Mouse (Mus musculus): ENCODE data around the gene Prrt3. TPM values are rescaled to one million over a fixed set of nuclear protein-coding genes. Genes with fewer than 3 reads are reported as not detected.

Gene Prrt3
- polyA plus RNA-seq, 1 experiment from 2014 or later = 12.8 TPM

DNA sequence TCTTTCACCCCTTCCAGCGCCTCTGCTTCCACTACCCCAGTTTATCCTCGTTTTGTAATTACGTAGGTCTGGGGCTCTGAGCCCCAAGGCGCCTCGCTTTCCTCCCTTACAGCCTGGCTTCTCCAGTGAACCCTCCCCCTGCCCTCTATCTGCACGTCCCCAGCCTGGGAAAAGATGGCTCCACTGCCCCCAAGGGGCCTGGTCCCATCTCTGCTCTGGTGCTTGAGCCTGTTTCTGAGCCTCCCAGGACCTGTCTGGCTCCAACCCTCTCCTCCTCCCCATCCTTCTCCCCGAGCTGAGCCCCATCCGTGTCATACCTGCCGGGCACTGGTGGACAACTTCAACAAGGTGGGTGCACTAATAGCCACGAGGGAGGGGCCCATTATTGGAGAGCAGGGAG is 18.0 kb downstream of the Prrt3 start:
- H3K36me3 ChIP-seq = peaks cover 9% of the 10 kb centered on the region
- H3K27me3 ChIP-seq (replicated peaks) = no peaks in the 10 kb centered on the region; the same call in 1 of the 2 replicates
- peak overlapping the region; percentile 55 for H3K4me3 ChIP-seq (replicated peaks)
- WGBS = 8% methylated on average over 10 of the region's 10 CpGs
- ATAC-seq (ENCODE audit: low FRiP score) = peak; percentile 55
- H3K9ac ChIP-seq (replicated peaks) = peak overlapping the region; percentile 89
- peak overlapping the region; percentile 78 for H3K4me2 ChIP-seq
- H3K27ac ChIP-seq (replicated peaks) = peak overlapping the region; percentile 90
- H3K9me3 ChIP-seq (replicated peaks) = no peaks in the 10 kb centered on the region
- H3K4me1 ChIP-seq = peaks cover 50% of the 10 kb centered on the region

GRCm38 (mm10) chr6:113483100-113483615 is 18.6 kb downstream of the Prrt3 start, which contains the start of gene Creld1:
TSS of gene Creld1 (plus strand) at chr6:113483297.
- WGBS = under 1% methylated on average over 26 of the region's 26 CpGs
- peak; percentile 97 for ATAC-seq (ENCODE audit: low FRiP score)
- peak within 1 kb of the TSS; percentile 78 for H3K4me2 ChIP-seq
- H3K4me1 ChIP-seq = peaks cover 46% of the 10 kb centered on the region
- H3K27me3 ChIP-seq (replicated peaks) = no peaks in the 10 kb centered on the region; the same call in 1 of the 2 replicates
- H3K4me3 ChIP-seq (replicated peaks) = peak within 1 kb of the TSS; percentile 55
- H3K9me3 ChIP-seq (replicated peaks) = no peaks in the 10 kb centered on the region
- H3K36me3 ChIP-seq = peaks cover 3% of the 10 kb centered on the region; the same call in 1 of the 2 replicates
- H3K9ac ChIP-seq (replicated peaks) = peak within 1 kb of the TSS; percentile 89
- H3K27ac ChIP-seq (replicated peaks) = peak within 1 kb of the TSS; percentile 90

DNA sequence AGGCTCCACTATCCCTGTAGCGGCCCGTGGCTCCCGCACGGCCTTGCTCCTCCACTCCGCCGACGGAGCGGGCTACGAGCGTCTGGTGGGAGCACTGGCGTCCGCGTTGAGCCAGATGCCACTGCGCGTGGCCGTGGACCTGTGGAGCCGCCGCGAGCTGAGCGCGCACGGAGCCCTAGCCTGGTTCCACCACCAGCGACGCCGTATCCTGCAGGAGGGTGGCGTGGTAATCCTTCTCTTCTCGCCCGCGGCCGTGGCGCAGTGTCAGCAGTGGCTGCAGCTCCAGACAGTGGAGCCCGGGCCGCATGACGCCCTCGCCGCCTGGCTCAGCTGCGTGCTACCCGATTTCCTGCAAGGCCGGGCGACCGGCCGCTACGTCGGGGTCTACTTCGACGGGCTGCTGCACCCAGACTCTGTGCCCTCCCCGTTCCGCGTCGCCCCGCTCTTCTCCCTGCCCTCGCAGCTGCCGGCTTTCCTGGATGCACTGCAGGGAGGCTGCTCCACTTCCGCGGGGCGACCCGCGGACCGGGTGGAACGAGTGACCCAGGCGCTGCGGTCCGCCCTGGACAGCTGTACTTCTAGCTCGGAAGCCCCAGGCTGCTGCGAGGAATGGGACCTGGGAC is 19.1 kb downstream of the Prrt3 start:
- peak; percentile 78 for ATAC-seq (ENCODE audit: low FRiP score)
- under 1% methylated on average over 65 of the region's 65 CpGs for WGBS

DNA sequence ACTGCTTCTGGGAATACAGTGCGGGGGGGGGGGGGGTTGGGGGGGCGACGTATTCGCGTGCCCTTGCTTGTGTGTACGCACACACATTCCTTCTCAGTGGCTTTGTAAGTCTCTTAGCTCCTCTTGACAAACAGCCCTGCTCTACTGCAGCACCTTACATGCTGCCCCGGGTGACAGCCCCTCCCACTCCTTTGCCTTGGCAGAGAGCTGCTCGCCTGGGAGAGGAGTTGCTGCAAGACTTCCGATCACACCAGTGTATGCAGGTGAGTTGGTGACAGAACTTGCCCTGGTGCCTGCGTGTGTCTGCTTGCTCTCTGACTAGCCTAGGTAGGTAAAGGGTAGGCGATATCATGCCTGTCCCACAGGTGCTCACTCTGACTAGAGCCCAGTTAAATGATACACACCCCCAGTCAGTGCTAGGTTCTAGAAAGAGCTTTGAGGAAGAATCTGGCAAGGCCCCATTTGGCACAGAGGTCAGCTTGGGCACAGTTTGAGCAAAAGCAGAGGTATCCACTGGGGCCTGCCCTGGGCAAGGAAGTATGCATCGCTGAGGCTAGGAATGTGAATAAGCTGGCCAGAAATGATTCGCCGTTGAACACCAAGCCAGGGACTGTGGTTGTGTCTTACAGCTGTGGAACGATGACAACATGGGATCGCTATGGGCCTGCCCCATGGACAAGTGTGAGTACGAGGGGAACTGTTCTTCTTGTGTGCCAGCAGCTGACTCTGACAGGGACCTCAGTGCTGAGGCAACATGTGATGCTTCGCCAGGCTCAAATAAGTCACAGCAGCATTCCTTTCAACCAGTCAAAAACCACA is 21.0 kb downstream of the Prrt3 start:
- peaks cover 35% of the 10 kb centered on the region for H3K4me1 ChIP-seq
- H3K4me2 ChIP-seq = no peak overlapping the region
- H3K9me3 ChIP-seq (replicated peaks) = no peaks in the 10 kb centered on the region
- H3K9ac ChIP-seq (replicated peaks) = no peak overlapping the region
- H3K27me3 ChIP-seq (replicated peaks) = no peaks in the 10 kb centered on the region; the same call in 1 of the 2 replicates
- ATAC-seq (ENCODE audit: low FRiP score) = no peak
- H3K36me3 ChIP-seq = no peaks in the 10 kb centered on the region
- H3K27ac ChIP-seq (replicated peaks) = no peak overlapping the region
- WGBS = 67% methylated on average over 18 of the region's 18 CpGs
- no peak overlapping the region for H3K4me3 ChIP-seq (replicated peaks)

More for the DNA sequence above, 19.1 kb downstream of the Prrt3 start:
- H3K4me2 ChIP-seq = peak overlapping the region; percentile 78
- peak overlapping the region; percentile 90 for H3K27ac ChIP-seq (replicated peaks)
- no peaks in the 10 kb centered on the region; the same call in 1 of the 2 replicates for H3K27me3 ChIP-seq (replicated peaks)
- no peaks in the 10 kb centered on the region for H3K9me3 ChIP-seq (replicated peaks)
- no peaks in the 10 kb centered on the region for H3K36me3 ChIP-seq
- H3K4me1 ChIP-seq = peaks cover 45% of the 10 kb centered on the region
- peak overlapping the region; percentile 89 for H3K9ac ChIP-seq (replicated peaks)
- peak overlapping the region; percentile 55 for H3K4me3 ChIP-seq (replicated peaks)

DNA sequence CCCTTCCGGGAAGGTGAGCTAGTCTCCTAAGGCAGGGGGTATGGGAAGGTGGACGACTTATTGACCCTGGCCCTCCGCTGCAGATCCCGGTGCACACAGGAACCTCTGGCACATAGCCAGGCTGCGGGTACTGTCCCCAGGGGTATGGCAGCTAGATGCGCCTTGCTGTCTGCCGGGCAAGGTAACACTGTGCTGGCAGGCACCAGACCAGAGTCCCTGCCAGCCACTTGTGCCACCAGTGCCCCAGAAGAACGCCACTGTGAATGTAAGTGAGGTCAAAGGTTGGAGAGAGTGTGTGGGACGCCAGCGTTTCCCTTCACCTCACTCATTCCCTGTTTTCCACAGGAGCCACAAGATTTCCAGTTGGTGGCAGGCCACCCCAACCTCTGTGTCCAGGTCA is 22.8 kb downstream of the Prrt3 start:
- Histone ChIP-seq H3K4me3 (replicated peaks) (no peak overlapping the region), H3K4me2 (no peak overlapping the region), H3K9ac (replicated peaks) (no peak overlapping the region), H3K27me3 (replicated peaks) (no peaks in the 10 kb centered on the region; the same call in 1 of the 2 replicates), H3K9me3 (replicated peaks) (no peaks in the 10 kb centered on the region), H3K27ac (replicated peaks) (no peak overlapping the region), H3K36me3 (no peaks in the 10 kb centered on the region), H3K4me1 (peaks cover 17% of the 10 kb centered on the region)
- 79% methylated on average over 10 of the region's 10 CpGs for WGBS
- ATAC-seq (ENCODE audit: low FRiP score) = no peak

- no peak overlapping the region for H3K4me3 ChIP-seq (replicated peaks)
- 28% methylated on average over 7 of the region's 7 CpGs for WGBS
Measured at GRCm38 (mm10) chr6:113477353-113477752, 24.4 kb downstream of the Prrt3 start.

DNA sequence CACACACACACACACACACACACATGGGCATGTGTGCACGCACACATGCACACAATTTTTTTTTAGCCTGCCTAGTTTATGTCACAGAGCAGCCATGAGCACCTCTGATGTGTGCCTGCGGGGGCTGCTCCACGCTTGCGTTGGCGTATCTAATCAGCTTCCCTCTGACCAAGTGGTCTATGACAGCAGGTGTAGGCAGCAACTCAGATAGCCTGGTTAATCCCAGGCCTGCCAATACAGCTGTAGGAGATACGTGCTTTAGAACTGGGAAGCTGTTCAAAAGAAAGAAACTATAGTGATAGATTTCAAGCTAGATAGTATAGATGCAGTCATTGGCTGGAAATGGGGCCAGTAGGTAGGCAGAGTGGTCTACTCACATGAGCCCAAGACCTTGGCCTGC is 28.0 kb downstream of the Prrt3 start:
- H3K36me3 ChIP-seq = no peaks in the 10 kb centered on the region
- H3K27me3 ChIP-seq (replicated peaks) = peaks cover 27% of the 10 kb centered on the region
- H3K9me3 ChIP-seq (replicated peaks) = no peaks in the 10 kb centered on the region
- 83% methylated on average over 6 of the region's 6 CpGs for WGBS
- H3K4me3 ChIP-seq (replicated peaks) = no peak overlapping the region
- no peak overlapping the region for H3K9ac ChIP-seq (replicated peaks)
- no peak for ATAC-seq (ENCODE audit: low FRiP score)
- no peak overlapping the region for H3K27ac ChIP-seq (replicated peaks)
- no peak overlapping the region for H3K4me2 ChIP-seq
- H3K4me1 ChIP-seq = peaks cover 19% of the 10 kb centered on the region

More at GRCm38 (mm10) chr6:113477353-113477752, 24.4 kb downstream of the Prrt3 start:
- no peak overlapping the region for H3K4me2 ChIP-seq
- H3K27me3 ChIP-seq (replicated peaks) = no peaks in the 10 kb centered on the region; the same call in 1 of the 2 replicates
- no peak overlapping the region for H3K27ac ChIP-seq (replicated peaks)
- H3K36me3 ChIP-seq = no peaks in the 10 kb centered on the region
- no peak overlapping the region for H3K9ac ChIP-seq (replicated peaks)
- H3K9me3 ChIP-seq (replicated peaks) = no peaks in the 10 kb centered on the region
- peaks cover 11% of the 10 kb centered on the region for H3K4me1 ChIP-seq
- no peak for ATAC-seq (ENCODE audit: low FRiP score)

DNA sequence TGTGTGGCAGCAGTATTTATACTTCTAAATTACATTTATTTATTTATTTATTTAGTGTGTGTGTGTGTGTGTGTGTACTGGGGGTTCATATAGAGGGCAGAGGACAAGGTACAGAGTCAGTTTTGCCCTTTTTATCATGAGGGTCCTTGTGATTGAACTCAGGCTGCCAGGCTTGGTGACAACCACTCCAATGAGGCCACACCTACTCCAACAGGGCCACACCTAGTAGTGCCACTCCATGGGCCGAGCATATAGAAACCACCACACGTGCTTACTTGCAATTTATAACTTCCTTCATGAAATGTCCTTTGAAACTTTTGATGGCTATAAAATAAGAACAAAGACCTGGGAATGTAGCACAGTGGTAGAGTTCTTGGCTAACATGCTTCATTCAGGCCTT is 28.5 kb downstream of the Prrt3 start:
- WGBS = 79% methylated on average over 2 of the region's 2 CpGs
- Histone ChIP-seq H3K4me3 (replicated peaks) (no peak overlapping the region), H3K4me1 (peaks cover 19% of the 10 kb centered on the region)

DNA sequence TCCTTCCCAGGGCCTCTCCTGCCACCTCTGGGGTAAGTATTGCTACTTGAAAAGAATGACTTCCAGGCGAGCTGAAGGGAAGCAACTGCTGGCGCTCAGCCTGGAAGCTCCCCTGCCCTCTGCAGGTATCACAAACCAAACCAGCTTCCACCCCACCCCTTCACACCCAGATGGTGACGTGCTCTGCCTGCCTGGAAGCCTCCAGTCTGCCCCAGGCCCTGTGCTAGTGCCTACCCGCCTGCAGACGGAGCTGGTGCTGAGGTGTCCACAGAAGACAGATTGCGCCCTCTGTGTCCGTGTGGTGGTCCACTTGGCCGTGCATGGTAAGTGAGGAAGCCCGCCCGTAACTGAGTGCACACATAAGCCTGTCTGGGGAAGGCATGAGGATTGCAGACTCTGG is 29.7 kb downstream of the Prrt3 start:
- no peaks in the 10 kb centered on the region for H3K36me3 ChIP-seq
- no peak overlapping the region for H3K9ac ChIP-seq (replicated peaks)
- peaks cover 19% of the 10 kb centered on the region for H3K4me1 ChIP-seq
- no peaks in the 10 kb centered on the region for H3K9me3 ChIP-seq (replicated peaks)
- H3K4me2 ChIP-seq = no peak overlapping the region
- H3K27ac ChIP-seq (replicated peaks) = no peak overlapping the region
- H3K4me3 ChIP-seq (replicated peaks) = no peak overlapping the region
- H3K27me3 ChIP-seq (replicated peaks) = peaks cover 29% of the 10 kb centered on the region
- no peak for ATAC-seq (ENCODE audit: low FRiP score)
- 65% methylated on average over 10 of the region's 10 CpGs for WGBS

More for the DNA sequence above, 28.5 kb downstream of the Prrt3 start:
- Histone ChIP-seq H3K27me3 (replicated peaks) (peaks cover 29% of the 10 kb centered on the region), H3K9me3 (replicated peaks) (no peaks in the 10 kb centered on the region), H3K27ac (replicated peaks) (no peak overlapping the region), H3K9ac (replicated peaks) (no peak overlapping the region), H3K4me2 (no peak overlapping the region), H3K36me3 (no peaks in the 10 kb centered on the region)
- no peak for ATAC-seq (ENCODE audit: low FRiP score)

GRCm38 (mm10) chr6:113471297-113471936 is 30.3 kb downstream of the Prrt3 start, which contains the start of gene Il17rc:
TSS of gene Il17rc (plus strand) at chr6:113471427.
- peaks cover 19% of the 10 kb centered on the region for H3K4me1 ChIP-seq
- no peak within 1 kb of the TSS for H3K9ac ChIP-seq (replicated peaks)
- no peaks in the 10 kb centered on the region for H3K36me3 ChIP-seq
- H3K27me3 ChIP-seq (replicated peaks) = peaks cover 29% of the 10 kb centered on the region
- no peak within 1 kb of the TSS for H3K27ac ChIP-seq (replicated peaks)
- ATAC-seq (ENCODE audit: low FRiP score) = no peak
- H3K9me3 ChIP-seq (replicated peaks) = no peaks in the 10 kb centered on the region
- no peak within 1 kb of the TSS for H3K4me3 ChIP-seq (replicated peaks)
- 25% methylated on average over 12 of the region's 12 CpGs for WGBS
- H3K4me2 ChIP-seq = peak within 1 kb of the TSS; percentile 38

DNA sequence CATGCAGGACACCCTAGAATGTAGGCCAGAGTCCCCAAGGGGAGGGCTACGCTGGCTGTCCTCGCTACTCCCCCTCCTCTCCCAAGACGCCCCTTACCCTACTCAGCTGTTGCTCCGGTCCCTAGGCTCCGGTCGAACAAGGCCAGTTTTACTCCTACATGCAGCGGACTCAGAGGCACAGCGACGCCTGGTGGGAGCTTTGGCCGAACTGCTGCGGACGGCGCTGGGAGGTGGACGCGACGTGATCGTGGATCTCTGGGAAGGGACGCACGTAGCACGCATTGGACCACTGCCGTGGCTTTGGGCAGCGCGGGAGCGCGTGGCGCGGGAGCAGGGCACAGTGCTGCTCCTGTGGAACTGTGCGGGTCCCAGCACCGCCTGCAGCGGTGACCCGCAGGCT is 32.3 kb downstream of the Prrt3 start:
- H3K4me1 ChIP-seq = peaks cover 19% of the 10 kb centered on the region
- peak overlapping the region; percentile 53 for H3K9ac ChIP-seq (replicated peaks)
- no peaks in the 10 kb centered on the region for H3K36me3 ChIP-seq
- peak; percentile 83 for ATAC-seq (ENCODE audit: low FRiP score)
- H3K27ac ChIP-seq (replicated peaks) = no peak overlapping the region
- WGBS = 2% methylated on average over 31 of the region's 31 CpGs
- H3K27me3 ChIP-seq (replicated peaks) = peaks cover 29% of the 10 kb centered on the region
- H3K4me3 ChIP-seq (replicated peaks) = peak overlapping the region; percentile 36
- H3K9me3 ChIP-seq (replicated peaks) = no peaks in the 10 kb centered on the region
- peak overlapping the region; percentile 79 for H3K4me2 ChIP-seq
